Mouse (Mus musculus) heart, adult 2 months (tissue): ENCODE measurements around the gene Fgfr2. TPM values are rescaled to one million over a fixed set of nuclear protein-coding genes. Genes with fewer than 3 reads are reported as not detected.

Experiments
- DNase-seq, 2 experiments: peaks; one replicate each; pipeline ENCODE4 v3.0.0; 2021
- H3K27ac ChIP-seq: fragments of 200-600 bp; 2 replicates; pipeline ENCODE4 v1.8.1; 2022
- H3K27me3 ChIP-seq: fragments of 200-500 bp; 2 replicates; pipeline ENCODE4 v1.6.1; 2012; ENCODE audit warnings: mild to moderate bottlenecking, low read length, inconsistent platforms, mixed read lengths; ENCODE audit not compliant: control insufficient read depth, insufficient read depth
- H3K36me3 ChIP-seq: fragments of 200-500 bp; 2 replicates; pipeline ENCODE4 v1.6.1; 2012; ENCODE audit warnings: low read length, inconsistent platforms; ENCODE audit not compliant: control insufficient read depth, insufficient read depth
- H3K4me1 ChIP-seq: fragments of 200-500 bp; 2 replicates; pipeline ENCODE4 v1.6.1; 2011; ENCODE audit warnings: low read length; ENCODE audit not compliant: control insufficient read depth, insufficient read depth
- H3K4me3 ChIP-seq: fragments of 200-600 bp; 2 replicates; pipeline ENCODE4 v1.8.1; 2022
- H3K79me2 ChIP-seq: fragments of 200-500 bp; replicated peaks from 2 replicates; pipeline ENCODE4 v1.6.1; 2012; ENCODE audit warnings: mild to moderate bottlenecking, inconsistent platforms, low read length, moderate library complexity, mixed read lengths; ENCODE audit not compliant: control insufficient read depth, insufficient read depth
- H3K9ac ChIP-seq: fragments of 200-500 bp; 2 replicates; pipeline ENCODE4 v1.6.1; 2012; ENCODE audit warnings: low read depth, mild to moderate bottlenecking, control low read depth, inconsistent platforms, low read length, mixed read lengths
- CTCF ChIP-seq: fragments of 200-600 bp; IDR thresholded peaks from 2 replicates; pipeline ENCODE4 v1.8.1; 2022; ENCODE audit warnings: antibody characterized with exemption, mild to moderate bottlenecking, moderate library complexity
- EP300 ChIP-seq: fragments of 200-500 bp; IDR thresholded peaks from 2 replicates; pipeline ENCODE4 v1.6.1; 2011; ENCODE audit warnings: low read depth, low read length, control low read depth; ENCODE audit not compliant: insufficient read depth
- POLR2A ChIP-seq: fragments of 200-500 bp; IDR thresholded peaks from 2 replicates; pipeline ENCODE4 v1.6.1; 2011; ENCODE audit warnings: mild to moderate bottlenecking, low read depth, low read length, control low read depth; ENCODE audit not compliant: insufficient read depth
- WGBS: fragments of 180-500 bp; shearing (Covaris S2); methylation state at CpG from one replicate; pipeline ENCODE4 v1.1.7; 2018; 5-methylcytosine and 5-hydroxymethylcytosine counted together
- intact Hi-C: fragments of 180-260 bp; cut with DNase I; formaldehyde crosslinking; loops from one replicate; pipeline ENCODE4 v1.15.1; 2025
- polyA plus RNA-seq: library from polyadenylated mRNA; depleted of rRNA; stranded (reverse); fragments of >200 nt; gene quantifications from 2 replicates; pipeline ENCODE4 v1.2.3, GENCODE M21; 2012
- total RNA-seq, 2 experiments: library from RNA; stranded (reverse); gene quantifications; 2 replicates each; pipeline ENCODE4 v1.2.3; 2021

Gene Fgfr2
- total and polyA plus RNA-seq, 3 experiments = 1.1 to 2.0 (median 1.3) TPM

- Histone ChIP-seq H3K9ac (no peak overlapping the region), H3K36me3 (peaks cover 12% of the 10 kb centered on the region), H3K4me1 (peaks cover 27% of the 10 kb centered on the region), H3K27me3 (no peaks in the 10 kb centered on the region), H3K27ac (peak overlapping the region; percentile 56; the same call in 1 of the 2 replicates), H3K4me3 (no peak overlapping the region), H3K79me2 (no peaks in the 10 kb centered on the region)
- intact Hi-C loops = no loop called here
- WGBS = 63% methylated on average over 5 of the region's 5 CpGs
- DNase-seq = no peak
- TF ChIP-seq EP300 (no peak), CTCF (no peak), POLR2A (no peak)
These were observed 2156.7 kb downstream of the Fgfr2 start for GRCm38 (mm10) chr7:130966451-130966850.

- Histone ChIP-seq H3K9ac (0 out of 2 replicates have a peak overlapping the region, but pooled peaks have one; percentile 12), H3K4me3 (no peak overlapping the region), H3K27ac (peak overlapping the region; percentile 56), H3K4me1 (peaks cover 32% of the 10 kb centered on the region), H3K27me3 (no peaks in the 10 kb centered on the region), H3K79me2 (no peaks in the 10 kb centered on the region), H3K36me3 (peaks cover 12% of the 10 kb centered on the region)
- no peak for TF ChIP-seq CTCF
- no peak for TF ChIP-seq POLR2A
- TF ChIP-seq EP300 = no peak
- 24% methylated on average over 4 of the region's 4 CpGs for WGBS
- intact Hi-C loops = loop anchor here (2.0 kb wide), 1 partner anchor 17 kb away; no protein-coding TSS in a partner anchor
- DNase-seq = peak; percentile 58 to 72
These were observed 2157.2 kb downstream of the Fgfr2 start for GRCm38 (mm10) chr7:130965909-130966365.

- DNase-seq = no peak
- intact Hi-C loops = loop anchor here (2.0 kb wide), 1 partner anchor 17 kb away; no protein-coding TSS in a partner anchor
- Histone ChIP-seq H3K36me3 (peaks cover 16% of the 10 kb centered on the region), H3K4me1 (peaks cover 36% of the 10 kb centered on the region), H3K9ac (no peak overlapping the region; the same call in 1 of the 2 replicates), H3K27ac (peak overlapping the region; percentile 56), H3K79me2 (no peaks in the 10 kb centered on the region), H3K4me3 (no peak overlapping the region), H3K27me3 (no peaks in the 10 kb centered on the region)
- 80% methylated on average over 4 of the region's 4 CpGs for WGBS
- TF ChIP-seq CTCF = no peak
- TF ChIP-seq POLR2A = no peak
- TF ChIP-seq EP300 = no peak
These were observed 2157.8 kb downstream of the Fgfr2 start for GRCm38 (mm10) chr7:130965396-130965795.

DNA sequence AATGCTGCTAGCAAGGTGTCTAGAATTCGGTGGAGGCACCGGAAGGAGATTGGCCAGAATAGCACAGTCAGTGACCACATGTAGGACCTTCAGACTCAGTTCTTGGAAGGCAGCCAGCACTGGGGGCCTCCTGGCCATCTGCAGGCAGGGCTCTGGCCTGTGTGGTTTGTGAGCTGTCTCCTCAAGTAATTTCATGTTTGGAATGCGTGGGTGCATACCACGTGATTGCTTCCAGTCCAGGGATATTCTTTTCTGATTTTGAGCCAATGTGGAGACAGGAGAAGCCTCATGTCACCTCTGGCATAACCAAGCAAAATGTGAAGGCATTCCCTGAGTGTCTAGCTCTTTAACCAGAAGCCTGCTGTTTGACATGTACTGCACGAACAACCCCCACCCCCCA, 2158.5 kb downstream of the Fgfr2 start:
- Histone ChIP-seq H3K4me3 (no peak overlapping the region), H3K4me1 (peaks cover 38% of the 10 kb centered on the region), H3K9ac (no peak overlapping the region), H3K79me2 (no peaks in the 10 kb centered on the region), H3K27ac (peak overlapping the region; percentile 56), H3K27me3 (no peaks in the 10 kb centered on the region), H3K36me3 (peaks cover 18% of the 10 kb centered on the region)
- intact Hi-C loops = loop anchor here (2.0 kb wide), 1 partner anchor 16 kb away; no protein-coding TSS in a partner anchor
- peak; percentile 71 to 84 for DNase-seq
- 9% methylated on average over 5 of the region's 5 CpGs for WGBS
- TF ChIP-seq EP300 (peak; percentile 78), POLR2A (no peak)

DNA sequence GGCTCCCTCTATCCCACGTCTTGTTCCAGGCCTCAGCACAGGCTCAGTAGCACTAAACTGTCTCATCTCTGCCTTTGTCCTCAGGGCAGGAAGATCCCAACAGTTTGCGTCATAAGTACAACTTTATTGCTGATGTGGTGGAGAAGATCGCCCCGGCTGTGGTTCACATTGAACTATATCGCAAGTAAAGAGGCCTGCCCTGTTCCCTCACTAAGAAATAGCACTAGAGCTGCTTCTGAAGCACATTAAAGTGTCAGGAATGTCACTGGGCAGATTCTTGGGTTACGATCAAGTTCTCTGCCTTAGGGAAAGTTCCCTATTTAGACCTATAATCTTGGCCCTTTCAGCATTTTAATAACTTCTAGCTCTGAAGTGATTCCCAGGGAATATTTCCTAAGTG, 2161.7 kb downstream of the Fgfr2 start:
- intact Hi-C loops = no loop called here
- no peak for TF ChIP-seq CTCF
- 0 out of 2 replicates have a peak, but pooled peaks have one; percentile 10 for TF ChIP-seq EP300
- TF ChIP-seq POLR2A = 0 out of 2 replicates have a peak, but pooled peaks have one; percentile 11
- H3K79me2 ChIP-seq = no peaks in the 10 kb centered on the region

DNA sequence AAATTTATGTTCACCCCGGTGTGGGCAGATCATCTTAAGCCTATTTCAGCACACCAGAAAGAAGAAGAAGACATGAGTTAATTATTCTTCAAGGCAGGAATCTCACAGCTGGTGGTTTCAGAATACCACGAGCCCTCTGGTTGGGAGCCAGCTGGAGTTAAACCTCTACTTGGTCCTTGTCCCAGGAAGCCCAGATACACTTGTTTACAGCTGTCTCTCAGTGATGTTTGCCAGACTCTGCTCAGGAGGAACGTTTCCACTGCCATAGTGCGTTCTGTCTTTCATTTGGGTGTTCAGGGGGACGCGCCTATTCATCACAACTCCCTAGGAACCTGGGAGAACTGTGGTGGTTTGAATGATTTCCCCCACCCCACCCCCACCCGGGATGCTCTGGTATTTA, 2163.3 kb downstream of the Fgfr2 start:
- no peak overlapping the region for H3K9ac ChIP-seq
- H3K27ac ChIP-seq = peak overlapping the region; percentile 55
- H3K36me3 ChIP-seq = peaks cover 12% of the 10 kb centered on the region
- intact Hi-C loops = no loop called here
- no peaks in the 10 kb centered on the region for H3K79me2 ChIP-seq
- WGBS = 23% methylated on average over 7 of the region's 7 CpGs
- H3K4me1 ChIP-seq = peaks cover 22% of the 10 kb centered on the region
- H3K4me3 ChIP-seq = no peak overlapping the region
- TF ChIP-seq EP300 = peak; percentile 91
- no peak for TF ChIP-seq POLR2A
- peak; percentile 82 to 86 for DNase-seq
- H3K27me3 ChIP-seq = no peaks in the 10 kb centered on the region

More for the DNA sequence above, 2161.7 kb downstream of the Fgfr2 start:
- DNase-seq = no peak
- H3K27ac ChIP-seq = peak overlapping the region; percentile 49
- 61% methylated on average over 6 of the region's 6 CpGs for WGBS
- no peak overlapping the region for H3K9ac ChIP-seq
- H3K4me3 ChIP-seq = no peak overlapping the region
- no peaks in the 10 kb centered on the region for H3K27me3 ChIP-seq
- peaks cover 17% of the 10 kb centered on the region for H3K36me3 ChIP-seq
- peaks cover 32% of the 10 kb centered on the region for H3K4me1 ChIP-seq
